Mouse (Mus musculus): Measurements from ENCODE around the gene Gm7137. TPM values are rescaled to one million over a fixed set of nuclear protein-coding genes. Genes with fewer than 3 reads are reported as not detected.
"Not testable (repeated sequence)": the region's sequence is repeated elsewhere in the genome, so short reads cannot be mapped to it uniquely, and the experiment has no call there.

Gm7137 gene
- total RNA-seq (2021): not detected
- long read RNA-seq, experiment 1: 0 reads
- long read RNA-seq, experiment 2: 0 reads

DNA sequence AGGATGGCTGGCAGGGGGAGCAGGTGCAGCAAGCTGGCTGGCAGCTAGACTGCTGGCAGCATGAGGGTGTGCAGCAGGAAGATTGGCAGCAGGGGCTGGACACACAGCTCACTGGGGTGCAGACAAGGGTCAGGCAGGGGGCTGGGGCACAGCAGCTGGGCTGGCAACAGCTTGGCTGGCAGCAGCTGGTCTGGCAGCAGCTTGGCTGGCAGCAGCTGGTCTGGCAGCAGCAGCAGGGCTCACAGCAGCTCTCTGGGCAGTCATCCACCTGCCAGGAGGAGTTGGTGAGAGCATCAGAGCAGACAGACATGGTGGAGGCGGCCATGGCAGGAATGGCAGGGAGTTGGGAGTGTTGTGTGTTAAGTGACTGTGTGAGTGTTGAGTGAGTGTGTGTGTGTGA is at the start of gene Gm7137:
TSS of gene Gm7137 (minus strand) at position 325 of the 400 bp plus-strand sequence.
- DNase-seq: not testable (repeated sequence)

DNA sequence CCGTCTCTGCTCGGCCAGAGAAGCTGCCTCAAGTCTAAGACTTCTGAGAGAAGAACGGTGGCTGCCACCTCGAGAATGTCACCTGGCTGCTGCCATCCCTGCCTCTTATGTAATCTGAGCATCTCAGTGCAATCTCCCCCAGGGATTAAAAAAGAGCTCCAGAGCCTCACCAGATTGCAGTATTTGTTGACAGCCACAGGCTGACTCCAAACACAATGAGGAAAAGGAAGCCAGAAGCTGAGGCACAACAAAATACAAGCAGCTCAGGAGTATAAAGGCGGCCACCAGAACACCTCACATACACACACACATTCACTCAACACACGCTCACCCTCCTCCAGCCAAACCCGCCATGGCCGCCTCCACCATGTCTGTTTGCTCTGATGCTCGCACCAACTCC is 47.6 kb upstream of the Gm7137 start, which contains the start of gene Krtap10-10:
TSS of gene Krtap10-10 (plus strand) at position 301 of the 400 bp plus-strand sequence.
- DNase-seq: no peak

DNA sequence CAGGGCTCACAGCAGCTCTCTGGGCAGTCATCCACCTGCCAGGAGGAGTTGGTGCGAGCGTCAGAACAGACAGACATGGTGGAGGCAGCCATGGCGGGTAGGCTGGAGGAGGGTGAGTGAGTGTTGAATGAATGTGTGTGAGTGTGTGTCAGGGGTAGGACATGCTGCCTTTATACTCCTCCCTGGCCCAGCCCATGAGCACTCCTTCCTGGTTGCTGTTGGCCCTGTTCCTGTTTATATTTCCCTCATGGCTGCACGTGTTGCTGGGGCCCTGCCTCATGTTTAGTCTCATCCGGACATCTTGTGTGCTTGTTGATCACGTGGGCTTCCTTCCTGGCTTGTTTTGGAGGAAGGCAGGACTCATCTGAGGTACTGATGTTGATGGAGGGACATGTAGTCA is 39.0 kb upstream of the Gm7137 start, which contains the start of gene Krtap10-4:
TSS of gene Krtap10-4 (minus strand) at position 145 of the 400 bp plus-strand sequence.
- DNase-seq: no peak

DNA sequence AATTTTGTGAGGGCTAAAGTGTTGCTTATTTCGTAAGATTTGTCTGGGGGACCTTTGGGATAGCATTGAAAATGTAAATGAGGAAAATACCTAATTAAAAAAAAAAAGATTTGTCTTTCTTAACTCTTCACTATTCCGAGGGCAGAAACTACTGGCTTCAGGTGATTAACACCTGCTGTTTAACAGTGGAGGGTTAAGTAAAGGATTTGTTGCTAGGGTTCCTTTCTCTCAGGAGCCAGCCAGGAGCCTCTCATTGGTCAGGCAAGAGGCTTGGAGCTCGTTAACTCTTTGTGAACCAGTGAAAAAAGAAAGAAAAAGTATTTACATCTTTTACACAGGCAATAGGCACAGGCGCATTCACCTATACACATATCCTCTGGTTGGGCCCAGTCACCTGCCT is 31.2 kb upstream of the Gm7137 start:
- no peak for DNase-seq

DNA sequence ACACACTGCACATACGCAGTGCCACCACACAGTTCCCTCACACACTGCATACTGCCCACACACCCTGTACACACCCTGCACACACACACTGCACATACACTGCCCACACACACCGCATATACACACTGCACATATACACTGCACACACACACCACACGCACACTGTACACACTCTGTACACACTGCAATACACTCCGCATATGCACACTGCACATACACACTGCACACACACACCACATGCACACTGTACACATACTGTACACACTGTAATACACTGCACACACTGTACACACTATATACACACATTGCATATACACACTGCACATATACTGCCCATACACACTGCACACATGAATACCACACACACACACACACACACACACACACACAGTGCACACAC is 30.5 kb upstream of the Gm7137 start:
- DNase-seq: no peak

DNA sequence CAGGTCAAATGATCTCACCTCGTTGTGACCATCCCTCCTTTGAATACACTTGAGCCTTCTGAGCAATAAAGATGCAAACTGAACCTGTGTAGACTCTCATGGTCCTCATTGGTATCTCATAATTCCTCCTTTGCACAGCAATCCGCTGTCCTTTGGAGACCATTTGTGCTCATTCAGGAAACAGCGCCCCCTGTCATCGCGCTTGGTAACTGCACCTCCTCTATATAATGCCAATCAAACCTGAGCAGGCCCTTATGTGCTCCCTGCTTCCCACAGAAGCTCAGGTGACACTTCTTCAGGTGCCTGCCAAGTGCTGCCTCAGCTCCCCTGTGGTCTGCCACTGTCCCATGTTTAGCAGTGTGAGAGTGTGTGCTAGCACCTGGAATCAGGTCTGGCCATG is 27.5 kb upstream of the Gm7137 start:
- DNase-seq: peak in 1 of 2 experiments; percentile 26

DNA sequence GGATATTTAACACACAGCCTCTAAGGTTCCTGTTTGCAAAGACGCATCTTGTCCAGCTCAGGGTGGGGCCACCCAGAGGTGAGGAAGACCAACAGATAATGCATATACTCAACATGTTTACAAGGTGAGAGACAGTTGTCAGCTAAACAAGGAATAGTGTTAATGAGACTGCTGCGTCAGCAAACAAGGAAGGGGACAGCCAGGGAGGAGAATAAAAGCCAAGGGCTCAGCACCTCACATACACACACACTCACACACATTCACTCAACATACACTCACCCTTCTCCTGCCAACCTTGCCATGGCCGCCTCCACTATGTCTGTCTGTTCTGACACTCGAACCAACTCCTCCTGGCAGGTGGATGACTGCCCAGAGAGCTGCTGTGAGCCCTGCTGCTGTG is 26.4 kb upstream of the Gm7137 start, which contains the start of gene Gm2696:
TSS of gene Gm2696 (plus strand) at position 301 of the 400 bp plus-strand sequence.
- DNase-seq: no peak

DNA sequence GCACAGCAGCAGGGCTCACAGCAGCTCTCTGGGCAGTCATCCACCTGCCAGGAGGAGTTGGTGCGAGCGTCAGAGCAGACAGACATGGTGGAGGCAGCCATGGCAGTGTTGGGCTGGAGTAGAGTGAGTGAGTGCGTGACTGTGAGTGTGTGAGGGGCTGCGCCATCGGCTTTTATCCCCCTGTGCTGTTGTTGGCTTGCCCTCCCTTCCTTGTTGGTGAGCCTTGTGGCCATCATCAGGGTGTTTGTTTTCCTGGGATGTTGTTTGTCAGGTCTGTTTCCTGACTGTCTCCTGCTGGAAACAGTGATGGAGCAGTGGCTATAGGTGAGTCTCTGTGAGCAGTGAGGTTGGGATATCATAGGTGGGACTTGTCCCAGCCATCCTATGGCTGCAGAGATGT is 23.7 kb upstream of the Gm7137 start, which contains the start of gene Gm9507:
TSS of gene Gm9507 (minus strand) at position 101 of the 400 bp plus-strand sequence.
- DNase-seq: no peak

DNA sequence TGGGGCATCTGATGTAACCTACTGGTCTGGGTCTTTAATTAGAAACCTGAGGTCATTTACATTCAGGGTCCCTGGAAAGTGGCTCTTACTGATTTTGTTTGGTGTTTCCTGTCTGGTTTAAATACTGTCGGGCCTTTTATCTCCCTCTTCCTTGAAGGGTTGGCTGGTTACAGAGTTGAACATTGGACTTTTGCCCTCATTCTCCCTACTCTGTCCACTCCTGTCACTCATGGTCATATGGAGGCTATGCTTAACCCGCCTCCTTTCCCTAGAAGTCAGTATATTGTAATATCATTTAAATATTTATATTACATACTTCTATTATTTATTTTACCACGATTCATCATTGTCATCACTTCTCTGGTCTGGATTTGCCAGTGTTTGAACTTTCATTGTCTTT is 16.1 kb upstream of the Gm7137 start:
- no peak for DNase-seq

DNA sequence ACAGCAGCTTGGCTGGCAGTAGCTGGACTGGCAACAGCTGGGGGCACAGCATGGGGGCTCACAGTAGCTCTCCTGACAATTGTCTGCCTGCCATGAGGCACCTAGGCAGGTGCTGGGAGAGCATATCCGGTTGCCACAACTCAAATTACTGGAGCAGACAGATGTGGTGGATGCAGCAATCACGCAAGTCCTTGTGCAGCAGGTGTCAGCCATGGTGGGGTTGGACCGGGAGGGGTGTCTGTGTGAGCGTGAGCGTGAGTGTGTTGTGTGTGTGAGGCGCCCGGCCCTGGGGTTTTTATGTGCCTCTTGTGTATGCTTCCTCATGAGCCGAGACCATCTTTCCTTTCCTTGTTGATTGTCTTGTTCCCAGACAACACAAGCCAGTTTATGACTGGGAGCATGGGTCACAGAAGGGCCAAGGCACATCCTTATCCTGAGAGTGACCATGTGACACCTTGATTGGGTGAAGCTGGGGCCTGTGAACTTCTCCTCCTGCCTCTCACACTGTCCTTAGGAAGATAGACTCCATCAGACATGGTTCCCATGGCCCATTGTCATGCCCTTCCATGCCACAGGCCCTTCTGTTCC is 11.0 kb upstream of the Gm7137 start, which contains the start of gene Gm19668:
TSS of gene Gm19668 (minus strand) at position 213 of the 588 bp plus-strand sequence.
- DNase-seq: no peak

DNA sequence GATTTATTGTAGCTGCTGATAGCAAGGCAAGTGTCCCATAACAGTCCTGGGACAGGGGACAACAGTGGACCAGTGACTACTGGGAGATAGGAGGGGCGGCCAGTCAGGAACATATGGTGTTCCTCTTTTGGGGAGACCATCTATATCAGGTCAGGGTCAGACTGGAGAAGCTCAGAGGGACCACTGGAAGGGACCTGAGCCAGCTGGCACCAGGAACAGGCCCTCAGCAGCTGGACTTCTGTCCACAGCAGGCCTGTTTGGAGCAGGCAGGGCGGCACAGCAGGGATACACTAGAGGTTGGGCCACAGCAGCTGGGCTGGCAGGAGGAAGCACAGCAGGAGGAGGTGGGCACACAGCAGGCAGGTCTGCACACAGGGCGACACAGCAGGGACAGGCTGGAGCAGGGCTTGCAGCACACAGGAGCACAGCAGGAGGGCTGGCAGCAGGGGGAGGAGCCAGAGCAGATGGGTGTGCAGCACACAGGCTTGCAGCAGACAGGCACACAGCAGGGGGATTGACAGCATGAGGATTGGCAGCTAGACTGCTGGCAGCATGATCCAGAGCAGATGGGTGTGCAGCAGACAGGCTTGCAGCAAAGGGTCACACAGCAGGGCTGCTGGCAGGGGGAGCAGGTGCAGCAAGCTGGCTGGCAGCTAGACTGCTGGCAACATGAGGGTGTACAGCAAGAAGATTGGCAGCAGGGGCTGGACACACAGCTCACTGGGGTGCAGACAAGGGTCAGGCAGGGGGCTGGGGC is 10.3 kb upstream of the Gm7137 start:
- not testable (repeated sequence) for DNase-seq

DNA sequence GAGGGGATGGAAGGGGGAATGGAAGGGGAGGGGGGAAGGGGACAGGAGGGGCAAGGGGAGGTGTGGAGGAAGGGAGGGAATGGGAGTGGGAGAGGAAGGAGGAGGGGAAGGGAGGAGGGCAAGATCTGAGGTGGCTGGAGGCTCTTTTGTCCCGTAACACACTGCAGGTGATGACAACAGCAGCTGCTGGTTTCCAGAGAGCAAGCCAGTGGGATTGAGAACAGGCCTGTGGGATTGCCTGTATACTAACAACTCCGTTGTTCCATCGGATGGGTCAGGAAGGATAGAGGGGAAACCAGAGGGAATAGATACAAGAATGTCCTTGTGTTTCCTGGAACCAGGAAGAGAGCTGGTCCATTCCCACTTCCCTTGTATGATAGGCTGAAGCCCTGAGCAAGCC is 9.7 kb upstream of the Gm7137 start:
- DNase-seq: no peak

DNA sequence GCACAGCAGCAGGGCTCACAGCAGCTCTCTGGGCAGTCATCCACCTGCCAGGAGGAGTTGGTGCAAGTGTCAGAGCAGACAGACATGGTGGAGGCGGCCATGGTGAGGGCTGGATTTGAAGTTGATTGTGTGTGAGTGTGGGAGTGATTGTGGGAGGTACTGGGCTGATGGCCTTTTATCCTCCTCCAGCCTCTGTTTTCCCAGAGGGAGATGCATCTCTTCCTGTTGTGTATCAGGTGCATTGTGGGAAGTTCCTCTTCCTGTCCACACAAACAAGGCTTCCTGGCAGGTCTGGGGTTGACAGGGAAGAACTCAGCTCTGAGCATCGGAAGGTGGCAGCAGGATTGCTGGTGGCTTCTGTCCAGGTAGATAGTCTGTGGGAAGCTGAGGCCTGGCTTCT is 7.0 kb upstream of the Gm7137 start, which contains the start of gene Gm9639:
TSS of gene Gm9639 (minus strand) at position 101 of the 400 bp plus-strand sequence.
- no peak for DNase-seq

DNA sequence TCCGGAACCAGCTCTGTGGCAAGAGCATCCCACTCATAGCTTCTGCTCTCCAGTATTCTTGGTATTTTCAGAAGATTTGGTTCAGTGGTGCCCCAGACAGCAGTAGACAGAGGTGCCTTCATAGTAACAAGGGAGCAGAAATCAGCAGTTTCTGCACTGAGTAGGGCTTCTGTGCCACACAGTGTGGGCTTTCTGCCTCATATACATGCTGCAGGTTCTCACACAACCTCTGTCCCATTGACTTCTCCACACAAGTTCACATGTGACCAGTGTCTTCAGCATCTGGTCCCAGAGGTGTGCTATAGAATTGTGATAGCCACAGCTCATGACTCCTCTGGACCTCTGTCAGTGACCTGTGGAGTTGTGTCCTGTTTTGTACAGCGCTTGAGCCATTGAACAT is 621 bp upstream of the Gm7137 start:
- no peak for DNase-seq

DNA sequence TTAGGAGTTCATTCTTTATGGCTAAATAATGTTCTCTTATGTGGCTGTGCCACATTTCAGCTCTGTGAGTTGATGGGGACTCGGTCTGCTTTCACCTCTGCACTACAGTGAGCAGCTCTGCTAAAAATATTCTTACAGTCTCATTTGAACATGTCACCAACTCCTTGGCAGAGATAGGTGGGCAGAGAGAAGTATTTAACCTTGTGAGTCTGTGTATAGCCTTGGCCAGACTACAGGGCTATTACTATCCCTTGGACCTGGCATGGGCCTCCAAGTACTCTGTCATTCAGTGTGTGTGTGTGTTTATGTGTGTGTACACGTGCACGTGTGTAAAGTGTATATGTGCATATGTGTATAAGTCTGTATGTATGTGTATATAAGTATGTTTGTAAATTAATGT is 4.6 kb downstream of the Gm7137 start:
- not testable (repeated sequence) for DNase-seq

DNA sequence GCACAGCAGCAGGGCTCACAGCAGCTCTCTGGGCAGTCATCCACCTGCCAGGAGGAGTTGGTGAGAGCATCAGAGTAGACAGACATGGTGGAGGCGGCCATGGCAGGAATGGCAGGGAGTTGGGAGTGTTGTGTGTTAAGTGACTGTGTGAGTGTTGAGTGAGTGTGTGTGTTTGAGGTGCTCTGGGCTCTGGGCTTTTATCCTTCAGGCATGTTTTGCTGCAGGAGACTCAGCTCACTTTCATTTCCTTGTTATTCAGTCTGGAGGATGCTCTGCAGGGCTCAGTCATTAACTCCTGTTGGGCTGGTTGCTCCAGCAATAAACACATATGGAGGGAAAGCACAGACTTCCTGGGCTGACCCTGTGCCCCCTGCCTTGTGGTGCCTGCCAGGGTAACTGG is 5.6 kb downstream of the Gm7137 start, which contains the start of gene Gm3250:
TSS of gene Gm3250 (minus strand) at position 101 of the 400 bp plus-strand sequence.
- not testable (repeated sequence) for DNase-seq

DNA sequence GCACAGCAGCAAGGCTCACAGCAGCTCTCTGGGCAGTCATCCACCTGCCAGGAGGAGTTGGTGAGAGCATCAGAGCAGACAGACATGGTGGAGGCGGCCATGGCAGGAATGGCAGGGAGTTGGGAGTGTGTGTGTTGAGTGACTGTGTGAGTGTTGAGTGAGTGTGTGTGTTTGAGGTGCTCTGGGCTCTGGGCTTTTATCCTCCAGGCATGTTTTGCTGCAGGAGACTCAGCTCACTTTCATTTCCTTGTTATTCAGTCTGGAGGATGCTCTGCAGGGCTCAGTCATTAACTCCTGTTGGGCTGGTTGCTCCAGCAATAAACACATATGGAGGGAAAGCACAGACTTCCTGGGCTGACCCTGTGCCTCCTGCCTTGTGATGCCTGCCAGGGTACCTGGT is 11.2 kb downstream of the Gm7137 start, which contains the start of gene Gm7138:
TSS of gene Gm7138 (minus strand) at position 101 of the 400 bp plus-strand sequence.
- DNase-seq: not testable (repeated sequence)

DNA sequence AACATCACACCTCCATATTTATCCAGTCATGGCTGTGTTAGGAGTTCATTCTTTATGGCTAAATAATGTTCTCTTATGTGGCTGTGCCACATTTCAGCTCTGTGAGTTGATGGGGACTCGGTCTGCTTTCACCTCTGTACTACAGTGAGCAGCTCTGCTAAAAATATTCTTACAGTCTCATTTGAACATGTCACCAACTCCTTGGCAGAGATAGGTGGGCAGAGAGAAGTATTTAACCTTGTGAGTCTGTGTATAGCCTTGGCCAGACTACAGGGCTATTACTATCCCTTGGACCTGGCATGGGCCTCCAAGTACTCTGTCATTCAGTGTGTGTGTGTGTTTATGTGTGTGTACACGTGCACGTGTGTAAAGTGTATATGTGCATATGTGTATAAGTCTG is 15.9 kb downstream of the Gm7137 start:
- not testable (repeated sequence) for DNase-seq

DNA sequence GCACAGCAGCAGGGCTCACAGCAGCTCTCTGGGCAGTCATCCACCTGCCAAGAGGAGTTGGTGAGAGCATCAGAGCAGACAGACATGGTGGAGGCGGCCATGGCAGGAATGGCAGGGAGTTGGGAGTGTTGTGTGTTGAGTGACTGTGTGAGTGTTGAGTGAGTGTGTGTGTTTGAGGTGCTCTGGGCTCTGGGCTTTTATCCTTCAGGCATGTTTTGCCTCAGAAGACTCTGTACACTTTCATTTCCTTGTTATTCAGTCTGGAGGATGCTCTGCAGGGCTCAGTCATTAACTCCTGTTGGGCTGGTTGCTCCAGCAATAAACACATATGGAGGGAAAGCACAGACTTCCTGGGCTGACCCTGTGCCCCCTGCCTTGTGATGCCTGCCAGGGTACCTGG is 16.8 kb downstream of the Gm7137 start, which contains the start of gene Gm3238:
TSS of gene Gm3238 (minus strand) at position 101 of the 400 bp plus-strand sequence.
- not testable (repeated sequence) for DNase-seq

DNA sequence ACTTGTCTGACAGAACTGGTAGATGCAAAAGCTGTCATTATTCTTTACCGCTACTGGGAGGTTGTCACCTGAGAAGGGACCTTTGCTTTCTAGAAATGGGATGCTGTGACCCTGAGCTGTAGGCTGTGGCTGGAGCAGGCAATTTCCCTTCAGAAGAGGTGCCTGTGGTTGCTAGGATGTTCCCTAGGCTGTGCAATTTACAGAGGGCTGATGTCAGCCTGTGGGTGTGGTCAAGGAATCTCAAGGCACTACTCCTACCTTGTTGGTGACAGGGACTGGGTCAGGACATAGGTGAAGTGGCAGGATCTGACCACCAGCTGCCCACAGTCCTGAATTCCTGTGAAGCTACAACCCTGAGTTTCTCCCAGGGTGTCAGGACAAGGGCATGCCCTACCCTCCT is 18.3 kb downstream of the Gm7137 start:
- no peak for DNase-seq

DNA sequence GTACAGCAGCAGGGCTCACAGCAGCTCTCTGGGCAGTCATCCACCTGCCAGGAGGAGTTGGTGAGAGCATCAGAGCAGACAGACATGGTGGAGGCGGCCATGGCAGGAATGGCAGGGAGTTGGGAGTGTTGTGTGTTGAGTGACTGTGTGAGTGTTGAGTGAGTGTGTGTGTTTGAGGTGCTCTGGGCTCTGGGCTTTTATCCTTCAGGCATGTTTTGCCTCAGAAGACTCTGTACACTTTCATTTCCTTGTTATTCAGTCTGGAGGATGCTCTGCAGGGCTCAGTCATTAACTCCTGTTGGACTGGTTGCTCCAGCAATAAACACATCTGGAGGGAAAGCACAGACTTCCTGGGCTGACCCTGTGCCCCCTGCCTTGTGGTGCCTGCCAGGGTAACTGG is 28.4 kb downstream of the Gm7137 start, which contains the start of gene Gm3233:
TSS of gene Gm3233 (minus strand) at position 101 of the 400 bp plus-strand sequence.
- not testable (repeated sequence) for DNase-seq

DNA sequence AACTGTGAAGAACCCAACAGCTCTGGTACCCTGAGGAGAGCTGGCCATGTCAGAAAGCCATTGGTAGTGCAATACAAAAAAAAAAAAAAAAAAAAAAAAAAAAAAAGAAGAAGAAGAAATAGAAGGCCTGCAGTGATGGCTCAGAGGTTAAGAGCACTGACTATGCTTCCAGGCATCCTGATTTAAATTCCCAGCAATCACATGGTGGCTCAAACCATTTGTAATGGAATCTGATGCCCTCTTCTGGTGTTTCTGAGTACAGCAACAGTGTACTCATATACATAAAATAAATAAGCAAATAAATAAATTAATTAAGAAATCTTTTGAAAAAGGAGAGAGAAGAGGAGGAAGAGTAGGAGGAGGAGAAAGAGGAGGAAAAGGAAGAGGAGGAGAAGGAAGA is 34.6 kb downstream of the Gm7137 start:
- DNase-seq: no peak

DNA sequence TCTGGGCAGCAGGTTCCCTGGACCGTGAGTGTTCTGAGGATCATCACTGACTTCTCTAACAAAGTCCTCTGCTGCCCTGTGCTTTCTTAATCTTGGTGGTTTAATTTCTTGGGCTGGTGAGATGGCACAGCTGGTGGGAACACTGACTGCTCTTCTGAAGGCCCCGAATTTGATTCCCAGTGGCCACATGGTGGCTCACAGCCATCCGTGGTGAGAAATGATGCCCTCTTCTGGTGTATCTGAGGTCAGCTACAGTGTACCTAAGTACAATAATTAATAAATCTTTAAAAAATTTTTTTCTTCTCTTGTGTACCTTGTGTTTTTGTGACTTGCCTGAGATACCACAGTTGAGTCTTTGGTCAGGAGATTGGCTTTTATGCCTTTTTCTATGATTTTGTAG is 35.7 kb downstream of the Gm7137 start:
- not testable (repeated sequence) for DNase-seq
